9 mouse cellular contexts compared by ENCODE assay signal in genomic region chrX:16910211-16911095, GRCm38 (mm10). TPM values are rescaled to one million over a fixed set of nuclear protein-coding genes. Genes with fewer than 3 reads are reported as not detected.
A peak's percentile ranks its signal among the peaks of the same experiment; 100 is the strongest.
DNase-seq lines count a peak whose midpoint lies in the region; ATAC-seq and TF ChIP-seq lines count a peak whose summit lies in the region.
"Had no signal": no experiment of that assay in that cellular context is flagged by ENCODE, and none has a peak within 500 bp of the region (broad histone marks: within the 10 kb centered on the region; RNA-seq: fewer than 3 reads in every experiment).

No protein-coding gene starts in this region.

- ATAC-seq in cerebellum, adult (ENCODE audit: insufficient number of reproducible peaks, low FRiP score, low TSS enrichment): peak; percentile 50
- ATAC-seq in embryonic facial prominence, embryonic 15.5 days (ENCODE audit: insufficient number of reproducible peaks, low FRiP score, low TSS enrichment, low read depth): no peak
- no peak for ATAC-seq in limb, embryonic 14.5 days (ENCODE audit: low FRiP score, low read depth)
- no peak for ATAC-seq in granulocyte monocyte progenitor cell, adult 5-6 weeks (replicated peaks; ENCODE audit: poor library complexity, severe bottlenecking)

- no peak for TF ChIP-seq POLR2A in limb, embryonic 14.5 days (IDR thresholded peaks at IDR 0.05; ENCODE audit: borderline replicate concordance, extremely low read depth, insufficient read depth, insufficient read length)

- H3K4me3 ChIP-seq in embryonic facial prominence, embryonic 15.5 days (replicated peaks): peak overlapping the region; percentile 30
- H3K4me3 ChIP-seq in limb, embryonic 14.5 days (replicated peaks; ENCODE audit: low read length): peak overlapping the region; percentile 25

- 22% methylated on average over 18 of the region's 18 CpGs for WGBS in embryonic facial prominence, embryonic 15.5 days
- 24% methylated on average over 18 of the region's 18 CpGs for WGBS in limb, embryonic 14.5 days

- DNase-seq in cerebellum, postnatal 4 days (ENCODE audit: low spot score in 2 of 2): no peak
- peak; percentile 59 for DNase-seq in R1 (ENCODE audit: low read depth, low spot score)
- DNase-seq in limb, embryonic 14.5 days (ENCODE audit: low spot score): no peak
- DNase-seq in frontal cortex, adult 2 months (ENCODE audit: extremely low spot score in 1 of 2, low spot score in 1 of 2): no peak
- no peak for DNase-seq in left cerebral cortex, adult 8-10 months (ENCODE audit: low spot score in 2 of 2)

- H3K9me3 ChIP-seq in embryonic facial prominence, embryonic 15.5 days (replicated peaks): no peaks in the 10 kb centered on the region
- H3K9me3 ChIP-seq in limb, embryonic 14.5 days (ENCODE audit: control insufficient read depth, low read length): no peaks in the 10 kb centered on the region

- H3K4me2 ChIP-seq in embryonic facial prominence, embryonic 15.5 days (replicated peaks): peak overlapping the region; percentile 41
- H3K4me2 ChIP-seq in limb, embryonic 14.5 days (replicated peaks; ENCODE audit: low read depth, low read length, severe bottlenecking): peak overlapping the region; percentile 43

- H3K4me1 ChIP-seq in embryonic facial prominence, embryonic 15.5 days: no peaks in the 10 kb centered on the region
- H3K4me1 ChIP-seq in limb, embryonic 14.5 days (ENCODE audit: control insufficient read depth, insufficient read depth, low read length): no peaks in the 10 kb centered on the region

- H3K27me3 ChIP-seq in embryonic facial prominence, embryonic 15.5 days: no peaks in the 10 kb centered on the region
- H3K27me3 ChIP-seq in limb, embryonic 14.5 days (ENCODE audit: control insufficient read depth, insufficient read depth, low read length): no peaks in the 10 kb centered on the region

- H3K27ac ChIP-seq in embryonic facial prominence, embryonic 15.5 days (replicated peaks): no peak overlapping the region
- no peak overlapping the region for H3K27ac ChIP-seq in limb, embryonic 14.5 days (replicated peaks; ENCODE audit: low read depth, low read length)

- no peak overlapping the region for H3K9ac ChIP-seq in embryonic facial prominence, embryonic 15.5 days
- H3K9ac ChIP-seq in limb, embryonic 14.5 days (ENCODE audit: low read depth, low read length, severe bottlenecking): peak overlapping the region; percentile 7; the same call in 1 of the 2 replicates

- no peaks in the 10 kb centered on the region for H3K36me3 ChIP-seq in embryonic facial prominence, embryonic 15.5 days
- H3K36me3 ChIP-seq in limb, embryonic 14.5 days (ENCODE audit: control insufficient read depth, insufficient read depth, low read length): no peaks in the 10 kb centered on the region

RNA-seq across cellular contexts. Expression of gene Ndp, which starts 1.1 kb away (rescaled TPM):
- 4.7 and 4.9 TPM in 2 replicates for polyA plus RNA-seq in embryonic facial prominence, embryonic 15.5 days (2015; fragmentation: Nextera tagmentation; extraction: Ambion mirVana)
- 2.4 and 3.1 TPM in 2 replicates for polyA plus RNA-seq in limb, embryonic 14.5 days (2012; rRNA removed)
- 3.8 and 4.4 TPM in 2 replicates for polyA plus RNA-seq in limb, embryonic 14.5 days (2014; fragmentation: Nextera tagmentation; extraction: Ambion mirVana)
- total RNA-seq in granulocyte monocyte progenitor cell, adult 5-6 weeks (2014; fragmentation: Nextera tagmentation): not detected in 2 replicates
- not detected in 2 replicates for total RNA-seq in granulocyte monocyte progenitor cell, adult 5-6 weeks (2017)
- 16.8 and 18.5 TPM in 2 replicates for polyA plus RNA-seq in frontal cortex, adult 2 months (2012; rRNA removed)
- total RNA-seq in left cerebral cortex, adult 8-10 months (2022): 10 to 100 TPM in 1 of 4 experiments, 1 to 10 TPM in 3; 7.2 to 11.1 (median 8.5) TPM
- polyA plus RNA-seq: large intestine, adult 2 months had no signal
